Mouse (Mus musculus): ENCODE measurements at regions not wholly inside any gene's neighbourhood (a gene's known extent, or its start where the extent isn't known, plus 50 kb on each side); places are given as distances from the start of the nearest gene placed in this dataset.

GRCm38 (mm10) chr11:57958233-57958632 is 50.6 kb upstream of the Larp1 start:
- TF ChIP-seq CTCF (IDR thresholded peaks at IDR 0.05) = peak; percentile 15; the same call in 1 of the 2 replicates
- peak; percentile 68; the same call in 1 of the 2 replicates for TF ChIP-seq EP300 (IDR thresholded peaks at IDR 0.05)
